Mouse (Mus musculus) kidney, embryonic 14.5 days (tissue): ENCODE data around the gene Xylt1. TPM values are rescaled to one million over a fixed set of nuclear protein-coding genes. Genes with fewer than 3 reads are reported as not detected.

ENCODE experiments used
- ATAC-seq: fragments of 200-750 bp; cut with Nextera tagmentation; 2 replicates; pipeline ENCODE4 v1.8.0; 2017; ENCODE audit warnings: moderate number of reproducible peaks, mild to moderate bottlenecking, moderate TSS enrichment, moderate library complexity; ENCODE audit not compliant: low FRiP score, low TSS enrichment
- H3K27ac ChIP-seq: fragments of 300-500 bp; sonication (generic); 2 replicates; pipeline ENCODE4 v1.5.1; 2014; ENCODE audit warnings: low read depth, mild to moderate bottlenecking, low read length, moderate library complexity, mixed read lengths
- H3K27me3 ChIP-seq: fragments of 300-500 bp; sonication (generic); 2 replicates; pipeline ENCODE4 v1.6.1; 2014; ENCODE audit warnings: mild to moderate bottlenecking, low read length; ENCODE audit not compliant: control insufficient read depth, insufficient read depth
- H3K36me3 ChIP-seq: fragments of 300-500 bp; sonication (generic); 2 replicates; pipeline ENCODE4 v1.6.1; 2014; ENCODE audit warnings: low read length, mixed read lengths; ENCODE audit not compliant: control insufficient read depth, insufficient read depth
- H3K4me1 ChIP-seq: fragments of 300-500 bp; sonication (generic); 2 replicates; pipeline ENCODE4 v1.6.1; 2014; ENCODE audit warnings: low read length, mixed read lengths; ENCODE audit not compliant: control insufficient read depth, insufficient read depth
- H3K4me2 ChIP-seq: fragments of 300-500 bp; sonication (generic); replicated peaks from 2 replicates; pipeline ENCODE4 v1.6.1; 2014; ENCODE audit warnings: low read depth, mild to moderate bottlenecking, low read length
- H3K4me3 ChIP-seq: fragments of 300-500 bp; sonication (generic); 2 replicates; pipeline ENCODE4 v1.5.1; 2014; ENCODE audit warnings: mild to moderate bottlenecking, low read length
- H3K9ac ChIP-seq: fragments of 300-500 bp; sonication (generic); 2 replicates; pipeline ENCODE4 v1.6.1; 2014; ENCODE audit warnings: low read depth, mild to moderate bottlenecking, low read length, moderate library complexity
- H3K9me3 ChIP-seq: fragments of 300-500 bp; sonication (generic); 2 replicates; pipeline ENCODE4 v1.6.1; 2016; ENCODE audit warnings: low read length; ENCODE audit not compliant: control insufficient read depth
- WGBS: fragments of 180-500 bp; shearing (Covaris S2); extraction: QIAGEN DNeasy Blood & Tissue Kit; methylation state at CpG from one replicate; pipeline ENCODE4 v1.1.7; 2014; 5-methylcytosine and 5-hydroxymethylcytosine counted together
- polyA plus RNA-seq: library from polyadenylated mRNA; unstranded; fragments of >200 nt; fragmentation: Nextera tagmentation; extraction: Ambion mirVana; gene quantifications from 2 replicates; pipeline ENCODE4 v1.2.1, GENCODE M21; 2014

The Xylt1 gene
- polyA plus RNA-seq, result 3.7 and 4.6 TPM in 2 replicates

DNA sequence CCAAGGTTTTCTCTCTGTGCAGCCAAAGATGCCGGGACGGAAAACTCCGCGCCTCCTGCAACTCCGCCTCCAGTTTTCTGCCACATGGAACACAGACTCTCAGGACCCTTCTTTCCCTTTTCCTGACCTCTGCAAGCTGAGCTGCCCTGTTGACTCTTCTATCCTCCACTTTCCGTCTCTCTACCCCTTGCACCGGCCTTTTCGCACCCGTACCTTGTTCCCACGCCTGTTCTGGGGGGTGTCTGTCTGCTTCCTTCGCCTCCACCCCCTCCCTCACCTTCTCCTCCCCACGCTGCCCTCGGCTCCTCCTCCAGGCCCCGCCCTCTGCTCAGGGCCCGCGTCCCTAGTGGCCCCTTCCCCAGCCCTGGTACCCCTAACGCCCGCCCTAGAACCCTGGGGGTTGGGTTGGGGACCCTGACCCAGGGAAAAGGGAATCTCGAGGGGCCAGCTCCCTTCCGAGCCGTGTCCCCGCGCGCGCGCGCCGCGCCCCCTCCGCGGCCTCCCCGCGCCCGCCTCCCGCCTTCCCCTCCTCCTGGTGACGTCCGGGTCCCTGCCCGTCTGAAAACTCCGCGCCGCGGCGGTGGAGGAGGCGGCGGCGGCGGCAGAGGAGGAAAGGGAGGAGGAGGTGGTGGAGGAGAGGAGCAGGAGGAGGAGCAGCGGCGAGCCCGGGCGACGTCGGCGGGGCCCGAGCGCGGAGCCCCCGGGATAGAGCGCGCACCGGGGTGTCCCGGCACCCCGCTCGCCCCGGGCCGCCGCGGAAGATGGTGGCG is at the start of gene Xylt1:
Gene Xylt1, plus strand, starts transcription at position 562 of the 770 bp plus-strand sequence.
- H3K9ac ChIP-seq, result peak within 1 kb of the TSS; percentile 79

DNA sequence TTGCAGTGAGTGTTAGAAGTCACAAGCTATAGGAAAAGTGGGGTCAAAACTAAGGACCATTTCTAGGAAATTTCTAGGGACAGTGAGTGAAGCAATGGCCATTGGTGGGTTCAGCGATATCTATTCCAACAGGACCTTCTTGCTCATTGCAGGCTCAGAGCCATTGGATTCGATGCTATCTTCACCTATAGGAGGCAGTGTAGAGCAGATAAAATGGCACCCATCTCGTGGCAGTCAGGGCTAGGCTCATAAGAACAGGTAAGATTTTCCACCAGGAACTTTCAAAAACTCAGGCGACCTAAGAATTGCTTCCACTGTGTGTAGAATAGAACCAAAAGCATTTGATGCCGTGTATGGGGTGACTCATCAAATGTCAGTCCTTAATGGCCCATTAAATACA is 46.8 kb upstream of the Xylt1 start:
- WGBS, result 77% methylated on average over 5 of the region's 5 CpGs
- Histone ChIP-seq H3K36me3 (no peaks in the 10 kb centered on the region), H3K27me3 (no peaks in the 10 kb centered on the region), H3K4me3 (no peak overlapping the region), H3K4me1 (no peaks in the 10 kb centered on the region), H3K4me2 (no peak overlapping the region), H3K9me3 (peaks cover 4% of the 10 kb centered on the region; the same call in 1 of the 2 replicates), H3K27ac (no peak overlapping the region), H3K9ac (no peak overlapping the region)
- no peak for ATAC-seq

More for the DNA sequence above, at the start of gene Xylt1:
- Histone ChIP-seq H3K36me3 (no peaks in the 10 kb centered on the region), H3K4me1 (peaks cover 13% of the 10 kb centered on the region), H3K4me3 (peak within 1 kb of the TSS; percentile 82), H3K9me3 (no peaks in the 10 kb centered on the region), H3K27me3 (no peaks in the 10 kb centered on the region), H3K27ac (peak within 1 kb of the TSS; percentile 56), H3K4me2 (peak within 1 kb of the TSS; percentile 92)
- WGBS, result under 1% methylated on average over 35 of the region's 69 CpGs
- ATAC-seq, result peak; percentile 86

DNA sequence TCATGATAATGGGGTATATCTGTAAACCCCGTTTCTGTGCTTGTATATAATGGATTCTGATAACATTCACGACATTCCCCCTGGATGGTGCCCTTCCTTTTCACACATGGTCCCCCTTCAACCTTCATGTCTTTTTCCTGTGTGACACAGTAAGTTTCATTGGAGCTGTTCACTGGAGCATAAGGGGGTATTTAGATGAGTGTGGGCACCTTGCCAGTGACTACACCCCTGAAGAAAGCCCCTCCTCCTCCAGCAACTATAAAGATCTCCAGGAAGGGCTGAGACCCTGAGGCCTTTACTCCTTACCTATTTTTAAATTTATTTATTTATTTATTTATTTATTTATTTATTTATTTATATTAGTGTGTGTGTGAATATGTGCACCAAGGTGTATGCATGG is 24.5 kb upstream of the Xylt1 start:
- 78% methylated on average over 2 of the region's 2 CpGs for WGBS
- Histone ChIP-seq H3K36me3 (no peaks in the 10 kb centered on the region), H3K4me2 (no peak overlapping the region), H3K4me1 (no peaks in the 10 kb centered on the region), H3K4me3 (no peak overlapping the region), H3K27ac (no peak overlapping the region), H3K9ac (no peak overlapping the region), H3K9me3 (no peaks in the 10 kb centered on the region), H3K27me3 (no peaks in the 10 kb centered on the region)
- no peak for ATAC-seq

DNA sequence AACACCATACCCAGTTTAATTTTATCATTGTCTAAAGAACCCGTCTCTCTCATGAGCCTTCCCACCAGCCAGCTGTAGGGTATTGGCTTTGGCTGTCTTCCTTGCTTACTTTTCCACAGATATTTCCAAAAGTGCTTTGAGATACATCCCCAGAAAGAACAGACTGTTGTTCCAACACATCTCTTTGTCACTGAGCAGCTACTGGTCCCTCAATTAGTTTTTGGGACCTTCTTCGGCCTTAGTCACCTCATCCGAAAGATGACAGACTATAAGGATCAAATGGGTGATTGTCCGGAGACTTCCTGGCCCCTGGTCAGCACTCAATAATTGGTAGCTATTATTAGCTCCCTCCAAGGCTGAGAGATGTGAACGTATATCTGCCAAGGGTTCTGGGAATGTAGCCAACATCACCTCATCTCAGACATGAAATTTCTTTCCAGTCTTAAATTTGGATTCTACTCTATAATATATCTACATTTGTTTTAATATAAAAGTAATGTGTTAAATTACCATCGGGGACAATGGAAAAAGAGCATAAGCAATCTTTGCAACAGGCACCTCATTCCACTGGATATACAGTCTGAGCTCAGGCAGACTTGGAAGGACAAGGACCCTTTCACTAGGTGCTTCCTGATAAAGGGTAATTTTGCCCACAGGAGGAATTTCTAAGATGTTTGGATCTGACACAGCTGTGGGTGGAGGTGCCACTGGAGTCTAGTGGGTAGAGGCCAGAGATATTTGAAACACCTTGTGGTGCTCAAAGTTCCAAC is 23.2 kb upstream of the Xylt1 start:
- Histone ChIP-seq H3K27ac (no peak overlapping the region), H3K4me1 (no peaks in the 10 kb centered on the region), H3K36me3 (no peaks in the 10 kb centered on the region), H3K9ac (no peak overlapping the region), H3K4me3 (no peak overlapping the region), H3K4me2 (no peak overlapping the region), H3K9me3 (no peaks in the 10 kb centered on the region), H3K27me3 (no peaks in the 10 kb centered on the region)
- 68% methylated on average over 6 of the region's 6 CpGs for WGBS
- no peak for ATAC-seq

DNA sequence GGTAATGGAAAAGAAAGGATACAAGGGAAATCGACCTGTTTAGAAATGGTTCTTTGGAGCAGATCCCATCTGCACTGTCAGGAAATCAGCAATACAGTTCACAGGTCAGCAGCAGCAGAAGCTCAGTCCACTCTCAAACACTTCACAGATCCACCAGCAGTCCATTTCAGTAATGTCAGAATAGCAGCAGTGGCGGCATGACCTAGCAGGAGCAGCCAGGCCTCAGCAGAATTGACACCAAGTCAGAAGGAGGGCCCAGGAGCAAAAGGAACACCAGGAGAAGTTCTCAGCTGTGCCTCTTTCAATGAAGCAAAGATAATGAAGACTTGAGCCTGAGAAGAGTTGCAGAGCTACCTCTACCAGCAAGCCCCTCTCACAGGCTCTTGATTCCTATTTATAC is 19.5 kb upstream of the Xylt1 start:
- no peak overlapping the region for H3K4me2 ChIP-seq
- no peak overlapping the region for H3K9ac ChIP-seq
- no peak for ATAC-seq
- WGBS, result 90% methylated on average over 2 of the region's 2 CpGs
- H3K4me3 ChIP-seq, result no peak overlapping the region
- H3K36me3 ChIP-seq, result no peaks in the 10 kb centered on the region
- no peak overlapping the region for H3K27ac ChIP-seq
- H3K27me3 ChIP-seq, result no peaks in the 10 kb centered on the region
- H3K9me3 ChIP-seq, result no peaks in the 10 kb centered on the region
- no peaks in the 10 kb centered on the region for H3K4me1 ChIP-seq

DNA sequence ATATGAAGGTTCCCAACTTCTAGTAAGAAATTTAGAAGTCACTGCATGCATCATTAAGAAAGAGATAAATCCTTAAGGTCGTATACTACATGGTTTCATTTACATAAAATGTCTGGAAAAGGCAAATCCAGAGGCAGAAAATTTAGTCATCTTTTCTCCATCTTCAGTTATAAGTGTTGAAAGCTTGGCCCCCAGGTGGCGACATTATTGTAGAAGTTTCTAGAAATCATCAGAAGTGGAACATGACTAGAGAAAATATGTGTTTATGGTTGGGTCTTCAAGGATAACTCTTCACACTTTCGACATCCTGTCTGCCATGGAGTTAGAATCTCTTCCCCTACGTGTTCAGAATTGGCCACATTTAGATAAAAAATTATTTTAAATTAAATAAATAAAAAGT is 18.3 kb upstream of the Xylt1 start:
- no peak overlapping the region for H3K4me2 ChIP-seq
- H3K27me3 ChIP-seq, result no peaks in the 10 kb centered on the region
- H3K36me3 ChIP-seq, result no peaks in the 10 kb centered on the region
- H3K4me3 ChIP-seq, result no peak overlapping the region
- no peak for ATAC-seq
- H3K9ac ChIP-seq, result no peak overlapping the region
- H3K27ac ChIP-seq, result no peak overlapping the region
- H3K9me3 ChIP-seq, result no peaks in the 10 kb centered on the region
- H3K4me1 ChIP-seq, result no peaks in the 10 kb centered on the region
- 87% methylated on average over 4 of the region's 4 CpGs for WGBS

DNA sequence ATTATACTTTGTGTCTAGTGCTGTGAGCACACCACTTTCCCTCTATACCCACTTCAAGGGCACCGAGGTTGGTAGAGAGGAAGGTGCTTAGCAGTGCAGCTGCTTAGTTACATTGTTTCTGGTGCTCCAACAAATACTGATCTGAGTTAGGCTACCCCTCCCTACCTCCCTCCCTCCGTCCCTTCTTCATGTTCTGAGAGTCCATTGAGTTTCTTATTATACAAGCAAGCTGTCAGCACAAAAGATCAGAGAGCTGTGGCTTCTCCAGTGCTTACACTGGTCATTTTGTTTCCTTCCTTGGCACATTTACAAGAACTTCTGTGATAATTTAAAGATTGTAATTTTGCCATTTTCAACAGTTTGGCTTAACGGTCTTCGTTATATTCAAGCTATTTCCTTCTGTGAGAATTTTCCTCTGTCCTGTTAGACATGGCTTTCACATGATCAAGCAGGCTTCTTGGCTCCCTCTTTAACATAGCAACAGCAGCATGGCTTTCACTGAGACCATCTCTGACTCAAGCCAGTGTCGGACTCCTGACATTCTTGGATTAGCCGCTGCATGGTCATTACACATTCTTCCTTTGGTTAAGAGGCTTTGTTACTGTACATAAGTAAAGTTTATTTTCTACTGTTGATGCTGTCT is 12.0 kb upstream of the Xylt1 start:
- no peaks in the 10 kb centered on the region for H3K4me1 ChIP-seq
- H3K4me3 ChIP-seq, result no peak overlapping the region
- H3K27me3 ChIP-seq, result no peaks in the 10 kb centered on the region
- H3K9me3 ChIP-seq, result no peaks in the 10 kb centered on the region
- WGBS, result 82% methylated on average over 6 of the region's 6 CpGs
- no peak for ATAC-seq
- no peak overlapping the region for H3K9ac ChIP-seq
- H3K27ac ChIP-seq, result no peak overlapping the region
- no peak overlapping the region for H3K4me2 ChIP-seq
- no peaks in the 10 kb centered on the region for H3K36me3 ChIP-seq

DNA sequence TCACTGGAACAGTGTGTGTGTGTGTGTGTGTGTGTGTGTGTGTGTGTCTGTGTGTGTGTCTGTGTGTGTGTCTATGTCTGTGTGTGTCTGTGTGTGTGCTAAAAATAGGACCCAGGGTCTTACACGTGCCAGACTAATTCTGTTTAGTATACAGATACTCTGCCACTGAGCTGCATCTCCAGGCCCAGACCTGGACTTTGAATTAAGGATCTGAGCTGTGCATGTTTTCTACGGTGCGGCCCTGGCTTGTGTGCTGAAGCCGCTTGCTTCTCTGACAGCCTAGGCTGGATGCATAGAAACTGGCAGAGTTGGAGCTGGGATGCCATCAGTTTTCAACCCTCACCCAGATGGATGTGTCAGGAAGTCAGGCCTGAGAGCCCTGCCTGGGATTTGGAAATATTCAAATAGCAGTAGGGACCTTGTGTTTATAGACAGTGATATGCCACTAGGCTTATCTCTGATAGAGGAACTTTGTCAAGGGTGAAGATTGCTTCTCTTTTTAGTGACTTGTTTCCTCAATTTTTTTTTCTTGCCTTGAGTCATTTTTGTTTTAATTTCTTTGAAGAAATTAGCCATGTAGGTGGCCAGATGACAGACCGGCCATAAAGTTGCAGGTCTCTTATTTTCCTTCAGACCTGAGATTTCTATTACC is 11.4 kb upstream of the Xylt1 start:
- Histone ChIP-seq H3K9ac (no peak overlapping the region), H3K4me2 (no peak overlapping the region), H3K4me3 (no peak overlapping the region), H3K9me3 (no peaks in the 10 kb centered on the region), H3K4me1 (no peaks in the 10 kb centered on the region), H3K27me3 (no peaks in the 10 kb centered on the region), H3K36me3 (no peaks in the 10 kb centered on the region), H3K27ac (no peak overlapping the region)
- ATAC-seq, result no peak
- 83% methylated on average over 5 of the region's 5 CpGs for WGBS
